24 mouse cellular contexts compared by ENCODE assay signal in genomic region chr7:57214119-57214518, GRCm38 (mm10).
A peak's percentile ranks its signal among the peaks of the same experiment; 100 is the strongest.
DNase-seq lines count a peak whose midpoint lies in the region; ATAC-seq lines count a peak whose summit lies in the region.
"Had no signal": no experiment of that assay in that cellular context is flagged by ENCODE, and none has a peak within 500 bp of the region (broad histone marks: within the 10 kb centered on the region; RNA-seq: fewer than 3 reads in every experiment).

No protein-coding gene starts in this region.

- H3K9ac ChIP-seq in forebrain, embryonic 11.5 days (ENCODE audit: low read length): no peak overlapping the region
- no peak overlapping the region for H3K9ac ChIP-seq in forebrain, embryonic 13.5 days
- H3K9ac ChIP-seq in forebrain, embryonic 16.5 days (replicated peaks; ENCODE audit: low read depth, low read length): no peak overlapping the region
- H3K9ac ChIP-seq: embryonic facial prominence, embryonic 13.5 days; hindbrain, embryonic 12.5 days; hindbrain, embryonic 15.5 days had no signal

- 50% methylated on average over 1 of the region's 1 CpGs for WGBS in forebrain, embryonic 11.5 days
- 45% methylated on average over 1 of the region's 1 CpGs for WGBS in forebrain, embryonic 10.5 days
- WGBS in forebrain, embryonic 13.5 days: 45% methylated on average over 1 of the region's 1 CpGs
- 17% methylated on average over 1 of the region's 1 CpGs for WGBS in forebrain, embryonic 16.5 days

- intact Hi-C loops in left cerebral cortex, postnatal 25 days (cut with DNase I): no loop called here

- H3K4me3 ChIP-seq in forebrain, embryonic 11.5 days (ENCODE audit: low read depth, low read length): no peak overlapping the region
- no peak overlapping the region for H3K4me3 ChIP-seq in forebrain, embryonic 10.5 days
- no peak overlapping the region for H3K4me3 ChIP-seq in forebrain, embryonic 13.5 days
- H3K4me3 ChIP-seq in forebrain, embryonic 16.5 days (replicated peaks; ENCODE audit: low read length): no peak overlapping the region
- H3K4me3 ChIP-seq: embryonic facial prominence, embryonic 10.5 days; embryonic facial prominence, embryonic 13.5 days; erythroblast, embryonic 14.5 days; gastrocnemius, adult 2 months; hindbrain, embryonic 12.5 days; hindbrain, embryonic 15.5 days had no signal

- DNase-seq in forebrain, embryonic 11.5 days (ENCODE audit: low spot score): no peak
- DNase-seq in forebrain, embryonic 10.5 days (ENCODE audit: extremely low spot score, low spot score): no peak
- no peak for DNase-seq in kidney, adult 8-10 months
- no peak for DNase-seq in left cerebral cortex, postnatal 25 days (ENCODE audit: low spot score in 2 of 2)
- DNase-seq in spleen, adult 18-20 months: no peak
- DNase-seq: adrenal gland, adult 8-10 months; adrenal gland, postnatal 25 days; B cell, adult 2 months; cerebellum, adult 18-20 months; cerebellum, adult 9-10 months; cerebellum, postnatal 14 days; gastrocnemius, adult 2 months; gastrocnemius, postnatal 14 days; heart, adult 11 months had no signal

- H3K27me3 ChIP-seq in forebrain, embryonic 11.5 days (ENCODE audit: control insufficient read depth, insufficient read depth, low read length): no peaks in the 10 kb centered on the region
- no peaks in the 10 kb centered on the region for H3K27me3 ChIP-seq in forebrain, embryonic 10.5 days (ENCODE audit: poor library complexity, severe bottlenecking)
- H3K27me3 ChIP-seq in forebrain, embryonic 13.5 days: no peaks in the 10 kb centered on the region
- no peaks in the 10 kb centered on the region for H3K27me3 ChIP-seq in forebrain, embryonic 16.5 days (replicated peaks; ENCODE audit: control insufficient read depth, insufficient read depth, low read length)
- H3K27me3 ChIP-seq: embryonic facial prominence, embryonic 13.5 days; hindbrain, embryonic 12.5 days; hindbrain, embryonic 15.5 days had no signal

- H3K9me3 ChIP-seq in forebrain, embryonic 11.5 days (ENCODE audit: control insufficient read depth, low read length): no peaks in the 10 kb centered on the region
- H3K9me3 ChIP-seq in forebrain, embryonic 10.5 days: no peaks in the 10 kb centered on the region
- no peaks in the 10 kb centered on the region for H3K9me3 ChIP-seq in forebrain, embryonic 13.5 days (replicated peaks)
- H3K9me3 ChIP-seq in forebrain, embryonic 16.5 days (ENCODE audit: control insufficient read depth, low read length): no peaks in the 10 kb centered on the region
- H3K9me3 ChIP-seq: embryonic facial prominence, embryonic 10.5 days; embryonic facial prominence, embryonic 13.5 days; hindbrain, embryonic 12.5 days; hindbrain, embryonic 15.5 days had no signal

- no peak overlapping the region for H3K27ac ChIP-seq in forebrain, embryonic 11.5 days (ENCODE audit: low read depth, low read length)
- no peak overlapping the region for H3K27ac ChIP-seq in forebrain, embryonic 10.5 days
- H3K27ac ChIP-seq in forebrain, embryonic 13.5 days: no peak overlapping the region
- no peak overlapping the region for H3K27ac ChIP-seq in forebrain, embryonic 16.5 days (ENCODE audit: low read length)
- H3K27ac ChIP-seq: embryonic facial prominence, embryonic 10.5 days; embryonic facial prominence, embryonic 13.5 days; gastrocnemius, adult 2 months; hindbrain, embryonic 12.5 days; hindbrain, embryonic 15.5 days had no signal

- H3K4me1 ChIP-seq in forebrain, embryonic 11.5 days (replicated peaks; ENCODE audit: control insufficient read depth, insufficient read depth, low read length): no peaks in the 10 kb centered on the region
- peaks cover 9% of the 10 kb centered on the region for H3K4me1 ChIP-seq in forebrain, embryonic 10.5 days
- no peaks in the 10 kb centered on the region for H3K4me1 ChIP-seq in forebrain, embryonic 13.5 days
- no peaks in the 10 kb centered on the region for H3K4me1 ChIP-seq in forebrain, embryonic 16.5 days (replicated peaks; ENCODE audit: control insufficient read depth, insufficient read depth, low read length)
- H3K4me1 ChIP-seq: embryonic facial prominence, embryonic 10.5 days; embryonic facial prominence, embryonic 13.5 days; hindbrain, embryonic 12.5 days; hindbrain, embryonic 15.5 days had no signal

- ATAC-seq in forebrain, embryonic 11.5 days (replicated peaks; ENCODE audit: low FRiP score): peak; percentile 53; the same call in 1 of the 2 replicates
- 0 out of 2 replicates have a peak, but pooled peaks have one; percentile 48 for ATAC-seq in forebrain, embryonic 13.5 days
- peak; percentile 85 for ATAC-seq in forebrain, embryonic 16.5 days
- ATAC-seq: activated CD4-positive, CD25-positive, alpha-beta regulatory T cell, adult 4 months; intestine, postnatal 0 days had no signal

- H3K4me2 ChIP-seq in forebrain, embryonic 11.5 days (ENCODE audit: low read depth, low read length, severe bottlenecking): no peak overlapping the region
- H3K4me2 ChIP-seq in forebrain, embryonic 13.5 days: no peak overlapping the region
- no peak overlapping the region for H3K4me2 ChIP-seq in forebrain, embryonic 16.5 days (ENCODE audit: low read length)
- H3K4me2 ChIP-seq: embryonic facial prominence, embryonic 13.5 days; heart, embryonic 11.5 days; hindbrain, embryonic 12.5 days; hindbrain, embryonic 15.5 days had no signal

- H3K36me3 ChIP-seq in forebrain, embryonic 11.5 days (ENCODE audit: control insufficient read depth, insufficient read depth, low read length): no peaks in the 10 kb centered on the region
- no peaks in the 10 kb centered on the region for H3K36me3 ChIP-seq in forebrain, embryonic 10.5 days (replicated peaks)
- no peaks in the 10 kb centered on the region for H3K36me3 ChIP-seq in forebrain, embryonic 13.5 days (ENCODE audit: poor library complexity, severe bottlenecking)
- H3K36me3 ChIP-seq in forebrain, embryonic 16.5 days (ENCODE audit: control insufficient read depth, insufficient read depth): no peaks in the 10 kb centered on the region
- H3K36me3 ChIP-seq: embryonic facial prominence, embryonic 10.5 days; embryonic facial prominence, embryonic 13.5 days; hindbrain, embryonic 12.5 days; hindbrain, embryonic 15.5 days had no signal
